Mouse (Mus musculus) testis, adult 2 months (tissue): ENCODE measurements around the gene Nvl.

Experiments
- CTCF ChIP-seq: fragments of 200-500 bp; IDR thresholded peaks from 2 replicates; pipeline ENCODE4 v1.5.1; 2012; ENCODE audit warnings: low read depth, mild to moderate bottlenecking, inconsistent platforms, low read length, moderate library complexity; ENCODE audit not compliant: control insufficient read depth, insufficient read depth, insufficient replicate concordance
- POLR2A ChIP-seq: fragments of 200-500 bp; IDR thresholded peaks from 2 replicates; pipeline ENCODE4 v1.6.1; 2012; ENCODE audit warnings: low read depth, mild to moderate bottlenecking, inconsistent platforms, low read length, moderate library complexity; ENCODE audit not compliant: control insufficient read depth

DNA sequence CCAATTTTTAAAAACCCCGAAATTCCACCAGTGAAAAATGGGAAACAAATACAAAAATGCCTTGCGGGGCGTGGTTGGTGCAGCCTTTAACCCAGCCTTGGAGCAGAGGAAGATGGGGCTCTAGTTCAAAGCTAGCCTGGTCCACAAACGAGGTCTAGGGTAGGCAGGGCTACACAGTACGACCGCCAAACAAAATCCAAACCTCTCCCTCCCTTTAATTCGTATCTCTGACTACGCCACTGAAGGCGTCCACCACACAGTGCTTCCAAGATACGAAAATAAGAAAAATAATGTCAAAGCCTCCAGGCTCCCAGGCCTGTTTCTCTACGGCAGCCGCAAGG lies 425 bp downstream of the Nvl start:
- TF ChIP-seq CTCF = no peak
- no peak for TF ChIP-seq POLR2A
